Comparison of ENCODE assay signal across 25 mouse cellular contexts in the genomic region with DNA sequence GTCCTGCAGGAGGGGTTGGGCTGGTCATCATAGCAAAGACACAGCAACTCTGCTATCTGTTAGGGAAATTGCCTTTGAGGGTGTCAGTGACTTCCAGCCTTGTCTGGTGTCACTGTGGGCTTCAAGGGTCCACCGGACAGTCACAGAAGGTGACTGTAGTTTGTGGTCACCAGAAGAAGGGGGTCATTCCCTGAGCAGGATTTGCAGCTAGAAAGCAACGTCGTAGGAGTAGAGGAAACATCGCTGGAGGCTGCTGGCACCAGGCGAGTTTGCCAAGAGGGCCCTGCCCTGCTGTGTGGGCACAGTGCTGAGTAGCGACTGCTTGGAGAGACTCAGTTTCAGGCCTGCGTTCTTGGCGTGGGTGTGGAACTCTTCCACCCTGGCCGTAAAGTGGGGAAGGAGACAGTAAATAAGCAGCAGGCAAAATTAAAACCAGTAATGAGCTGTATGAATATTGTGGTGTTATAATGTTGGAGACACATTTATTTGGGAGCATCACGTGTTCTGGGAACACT.
A peak's percentile ranks its signal among the peaks of the same experiment; 100 is the strongest.
DNase-seq lines count a peak whose midpoint lies in the region; ATAC-seq lines count a peak whose summit lies in the region.
"Had no signal": no experiment of that assay in that cellular context is flagged by ENCODE, and none has a peak within 500 bp of the region (broad histone marks: within the 10 kb centered on the region; RNA-seq: fewer than 3 reads in every experiment).

No protein-coding gene starts in this region.

- no peaks in the 10 kb centered on the region for H3K36me3 ChIP-seq in megakaryocyte, embryonic 14.5 days (replicated peaks; ENCODE audit: low read length)
- H3K36me3 ChIP-seq in neural tube, embryonic 15.5 days: no peaks in the 10 kb centered on the region
- H3K36me3 ChIP-seq in forebrain, embryonic 16.5 days (ENCODE audit: control insufficient read depth, insufficient read depth): no peaks in the 10 kb centered on the region
- H3K36me3 ChIP-seq: embryonic facial prominence, embryonic 10.5 days; embryonic facial prominence, embryonic 13.5 days; forebrain, embryonic 12.5 days; forebrain, embryonic 15.5 days; hindbrain, embryonic 12.5 days; hindbrain, embryonic 15.5 days had no signal

- 66% methylated on average over 10 of the region's 10 CpGs for WGBS in neural tube, embryonic 15.5 days
- WGBS in forebrain, embryonic 16.5 days: 85% methylated on average over 10 of the region's 10 CpGs

- H3K27me3 ChIP-seq in megakaryocyte, embryonic 14.5 days (replicated peaks): no peaks in the 10 kb centered on the region
- no peaks in the 10 kb centered on the region for H3K27me3 ChIP-seq in neural tube, embryonic 15.5 days (replicated peaks)
- H3K27me3 ChIP-seq in forebrain, embryonic 16.5 days (replicated peaks; ENCODE audit: control insufficient read depth, insufficient read depth, low read length): no peaks in the 10 kb centered on the region
- H3K27me3 ChIP-seq: embryonic facial prominence, embryonic 13.5 days; forebrain, embryonic 12.5 days; forebrain, embryonic 15.5 days; hindbrain, embryonic 12.5 days; hindbrain, embryonic 15.5 days had no signal

- H3K9me3 ChIP-seq in megakaryocyte, embryonic 14.5 days: peaks cover 56% of the 10 kb centered on the region
- no peaks in the 10 kb centered on the region for H3K9me3 ChIP-seq in neural tube, embryonic 15.5 days (replicated peaks)
- no peaks in the 10 kb centered on the region for H3K9me3 ChIP-seq in forebrain, embryonic 16.5 days (ENCODE audit: control insufficient read depth, low read length)
- H3K9me3 ChIP-seq: embryonic facial prominence, embryonic 10.5 days; embryonic facial prominence, embryonic 13.5 days; forebrain, embryonic 12.5 days; forebrain, embryonic 15.5 days; hindbrain, embryonic 12.5 days; hindbrain, embryonic 15.5 days had no signal

- peak overlapping the region; percentile 4 for H3K4me3 ChIP-seq in megakaryocyte, embryonic 14.5 days (replicated peaks)
- no peak overlapping the region for H3K4me3 ChIP-seq in neural tube, embryonic 15.5 days (replicated peaks)
- H3K4me3 ChIP-seq in forebrain, embryonic 16.5 days (replicated peaks; ENCODE audit: low read length): no peak overlapping the region
- H3K4me3 ChIP-seq: embryonic facial prominence, embryonic 10.5 days; embryonic facial prominence, embryonic 13.5 days; erythroblast, embryonic 14.5 days; forebrain, embryonic 12.5 days; forebrain, embryonic 15.5 days; hindbrain, embryonic 12.5 days; hindbrain, embryonic 15.5 days had no signal

- DNase-seq in heart, adult 11 months: peak; percentile 84
- no peak for DNase-seq in heart, adult 9 months (ENCODE audit: low spot score in 2 of 2)
- DNase-seq in left cerebral cortex, adult 18-20 months (ENCODE audit: low spot score in 2 of 2): peak; percentile 20 to 55
- DNase-seq in left cerebral cortex, adult 8-10 months (ENCODE audit: low spot score in 2 of 2): no peak
- DNase-seq: adrenal gland, adult 2 months; adrenal gland, postnatal 14 days; cerebellum, adult 18-20 months; cerebellum, adult 9-10 months; cerebellum, postnatal 36 days; embryo, embryonic 11 days; gastrocnemius, postnatal 10 days; gastrocnemius, postnatal 36 days had no signal

- no peak overlapping the region for H3K9ac ChIP-seq in neural tube, embryonic 15.5 days (replicated peaks)
- H3K9ac ChIP-seq in forebrain, embryonic 16.5 days (replicated peaks; ENCODE audit: low read depth, low read length): no peak overlapping the region
- H3K9ac ChIP-seq: embryonic facial prominence, embryonic 13.5 days; forebrain, embryonic 12.5 days; forebrain, embryonic 15.5 days; hindbrain, embryonic 12.5 days; hindbrain, embryonic 15.5 days had no signal

- no peak for ATAC-seq in megakaryocyte, adult 5-6 weeks (ENCODE audit: poor library complexity, severe bottlenecking)
- ATAC-seq in neural tube, embryonic 15.5 days (ENCODE audit: low FRiP score): no peak
- no peak for ATAC-seq in forebrain, embryonic 16.5 days
- ATAC-seq: CD4-positive, CD25-positive, alpha-beta regulatory T cell, adult 4 months; forebrain, embryonic 15.5 days had no signal

- H3K4me2 ChIP-seq in neural tube, embryonic 15.5 days: no peak overlapping the region
- H3K4me2 ChIP-seq in forebrain, embryonic 16.5 days (ENCODE audit: low read length): no peak overlapping the region
- H3K4me2 ChIP-seq: embryonic facial prominence, embryonic 13.5 days; forebrain, embryonic 12.5 days; forebrain, embryonic 15.5 days; heart, embryonic 11.5 days; hindbrain, embryonic 12.5 days; hindbrain, embryonic 15.5 days had no signal

- H3K4me1 ChIP-seq in megakaryocyte, embryonic 14.5 days: no peaks in the 10 kb centered on the region
- H3K4me1 ChIP-seq in neural tube, embryonic 15.5 days: peaks cover 4% of the 10 kb centered on the region
- H3K4me1 ChIP-seq in forebrain, embryonic 16.5 days (replicated peaks; ENCODE audit: control insufficient read depth, insufficient read depth, low read length): no peaks in the 10 kb centered on the region
- H3K4me1 ChIP-seq: forebrain, embryonic 12.5 days; forebrain, embryonic 15.5 days; hindbrain, embryonic 12.5 days; hindbrain, embryonic 15.5 days had no signal

- 0 out of 2 replicates have a peak overlapping the region, but pooled peaks have one; percentile 23 for H3K27ac ChIP-seq in neural tube, embryonic 15.5 days (replicated peaks)
- H3K27ac ChIP-seq in forebrain, embryonic 16.5 days (ENCODE audit: low read length): no peak overlapping the region
- H3K27ac ChIP-seq: embryonic facial prominence, embryonic 10.5 days; embryonic facial prominence, embryonic 13.5 days; forebrain, embryonic 12.5 days; forebrain, embryonic 15.5 days; hindbrain, embryonic 12.5 days; hindbrain, embryonic 15.5 days had no signal

Comparison
In these comparisons a context has a peak if more than half of its experiments do, and no peak if none do; other contexts are left out.
1. DNase-seq: peak in heart, adult 11 months (single experiment) and left cerebral cortex, adult 18-20 months (2 of 2); none in heart, adult 9 months (0 of 2) and left cerebral cortex, adult 8-10 months (0 of 2).